Mouse (Mus musculus): Measurements from ENCODE around the gene Trp53tg5. TPM values are rescaled to one million over a fixed set of nuclear protein-coding genes. Genes with fewer than 3 reads are reported as not detected.

Gene Trp53tg5
- polyA plus RNA-seq, 1 experiment: not detected

DNA sequence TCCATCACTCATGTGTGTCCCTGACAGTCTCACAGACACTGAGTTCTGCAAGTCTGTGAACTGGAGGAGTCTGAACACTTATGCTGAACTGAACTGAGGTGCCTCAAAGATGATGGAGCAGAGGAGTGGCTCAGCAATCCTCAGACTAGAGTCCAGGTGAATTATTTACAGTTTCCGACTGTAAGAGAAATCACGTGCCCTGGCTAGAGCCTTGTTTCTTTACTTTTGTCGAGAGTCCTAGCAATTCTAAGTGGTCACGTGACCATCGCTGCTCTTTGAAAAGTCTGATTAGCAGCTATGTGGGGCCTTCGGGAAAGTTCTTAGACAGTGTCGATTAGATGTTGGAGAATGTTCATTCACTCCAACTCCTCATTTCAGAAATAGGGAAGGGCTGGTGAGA is 15.6 kb downstream of the Trp53tg5 start:
- WGBS: 49% methylated on average over 7 of the region's 7 CpGs
- Histone ChIP-seq H3K27me3 (ENCODE audit: control insufficient read depth, insufficient read depth, low read length) (no peaks in the 10 kb centered on the region), H3K4me3 (ENCODE audit: extremely low read depth, insufficient read depth, insufficient read length) (no peak overlapping the region), H3K27ac (ENCODE audit: insufficient read depth, low read length) (no peak overlapping the region), H3K36me3 (ENCODE audit: control insufficient read depth, insufficient read depth, low read length) (no peaks in the 10 kb centered on the region; the same call in 1 of the 2 replicates), H3K4me1 (ENCODE audit: control insufficient read depth, insufficient read depth, insufficient read length) (peaks cover 15% of the 10 kb centered on the region; the same call in 1 of the 2 replicates)
- TF ChIP-seq POLR2A (IDR thresholded peaks at IDR 0.05; ENCODE audit: low read depth, low read length) (no peak), CTCF (IDR thresholded peaks at IDR 0.05; ENCODE audit: extremely low read depth, insufficient read depth, insufficient read length, insufficient replicate concordance) (no peak)
- no peak for DNase-seq (ENCODE audit: low read depth in 1 of 2, low spot score in 2 of 2)

DNA sequence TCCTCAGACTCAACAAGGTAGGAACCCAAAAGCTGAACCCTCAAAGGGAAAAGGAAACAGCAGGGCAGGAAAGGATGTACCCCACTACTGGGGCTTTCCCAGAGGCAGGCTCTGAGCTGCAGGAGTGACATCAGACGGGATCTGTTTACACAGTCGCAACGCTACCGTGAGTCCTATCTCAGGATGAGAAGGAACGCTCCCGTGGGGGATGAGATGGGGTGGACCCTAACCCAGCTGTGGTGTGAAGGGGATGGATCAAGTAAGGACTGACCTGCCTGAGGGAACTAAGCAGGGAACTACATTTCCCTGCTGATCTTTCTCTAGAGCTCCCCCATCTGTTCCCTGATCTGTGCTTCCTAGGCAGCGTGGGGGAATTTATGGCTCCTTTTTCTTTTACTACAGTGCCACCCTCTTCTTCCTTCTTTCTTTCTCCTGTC is 16.6 kb downstream of the Trp53tg5 start, which contains the start of gene Sys1:
Gene Sys1 (plus strand): TSS at position 101 of the 437 bp plus-strand sequence.
- peak within 1 kb of the TSS; percentile 45; the same call in 1 of the 2 replicates for H3K4me3 ChIP-seq (ENCODE audit: extremely low read depth, insufficient read depth, insufficient read length)

DNA sequence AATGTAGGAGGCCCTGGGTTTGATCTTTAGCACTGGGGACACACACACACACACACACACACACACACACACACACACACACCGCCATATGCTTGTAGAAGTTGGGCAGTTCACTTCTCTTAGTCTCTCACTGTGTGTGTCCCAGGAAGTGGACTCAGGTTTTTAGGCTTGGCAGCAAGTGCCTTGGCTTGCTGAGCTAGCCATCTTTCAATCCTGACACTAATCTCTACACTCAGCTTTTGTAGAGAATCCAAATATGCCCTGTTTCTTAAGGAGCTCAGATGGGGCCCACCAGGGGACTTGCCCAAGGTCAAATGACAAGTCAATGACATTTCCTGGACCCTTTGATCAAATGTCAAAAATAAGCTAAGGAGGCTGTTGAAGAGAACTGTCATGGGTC is 17.1 kb downstream of the Trp53tg5 start:
- no peak overlapping the region for H3K4me3 ChIP-seq (ENCODE audit: extremely low read depth, insufficient read depth, insufficient read length)
- DNase-seq (ENCODE audit: low read depth in 1 of 2, low spot score in 2 of 2): no peak

More for the DNA sequence above, 16.6 kb downstream of the Trp53tg5 start, which contains the start of gene Sys1:
- Histone ChIP-seq H3K27ac (ENCODE audit: insufficient read depth, low read length) (no peak within 1 kb of the TSS), H3K27me3 (ENCODE audit: control insufficient read depth, insufficient read depth, low read length) (no peaks in the 10 kb centered on the region), H3K4me1 (ENCODE audit: control insufficient read depth, insufficient read depth, insufficient read length) (peaks cover 13% of the 10 kb centered on the region; the same call in 1 of the 2 replicates), H3K36me3 (ENCODE audit: control insufficient read depth, insufficient read depth, low read length) (no peaks in the 10 kb centered on the region)
- DNase-seq (ENCODE audit: low read depth in 1 of 2, low spot score in 2 of 2): peak in 1 of 2 experiments; percentile 24
- TF ChIP-seq CTCF (IDR thresholded peaks at IDR 0.05; ENCODE audit: extremely low read depth, insufficient read depth, insufficient read length, insufficient replicate concordance) (no peak), POLR2A (IDR thresholded peaks at IDR 0.05; ENCODE audit: low read depth, low read length) (no peak)
- WGBS: 23% methylated on average over 7 of the region's 7 CpGs

DNA sequence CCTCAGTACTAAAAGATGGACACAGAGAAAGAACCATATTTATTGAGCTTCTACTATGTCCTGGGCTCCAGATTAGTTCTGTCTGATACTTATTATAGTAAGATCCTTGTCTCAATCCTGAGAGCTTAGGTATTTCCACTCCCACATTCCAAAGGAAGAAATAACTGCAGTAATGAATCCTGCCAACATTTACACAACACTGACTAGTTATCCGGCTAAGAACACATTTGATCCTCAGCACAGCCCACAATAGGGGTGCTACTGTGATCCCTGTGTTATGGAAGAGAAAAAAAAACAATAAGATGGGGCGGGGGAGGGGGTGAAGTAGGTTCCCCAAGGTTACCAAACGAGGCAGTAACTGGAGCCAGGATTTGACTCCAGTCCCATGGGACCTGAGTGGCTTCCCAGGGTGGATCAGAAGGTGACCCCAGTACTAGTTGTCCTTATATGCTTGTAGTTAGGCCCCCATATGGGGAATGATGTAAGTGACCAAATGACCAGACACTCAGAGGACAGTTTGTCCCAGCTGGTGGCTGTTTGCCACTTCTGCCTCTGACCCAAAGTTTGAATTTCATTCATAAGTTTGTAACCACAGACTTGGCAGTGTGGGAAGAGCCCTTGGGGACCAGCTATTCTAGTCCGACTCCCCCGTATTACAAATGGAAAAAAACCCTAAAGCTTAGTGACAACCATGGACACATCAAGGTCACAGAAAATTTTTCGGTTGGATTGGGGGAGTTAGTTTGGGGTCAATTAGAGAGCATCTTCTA is 17.9 kb downstream of the Trp53tg5 start:
- no peak for DNase-seq (ENCODE audit: low read depth in 1 of 2, low spot score in 2 of 2)
- Histone ChIP-seq H3K4me1 (ENCODE audit: control insufficient read depth, insufficient read depth, insufficient read length) (peaks cover 10% of the 10 kb centered on the region; the same call in 1 of the 2 replicates), H3K27me3 (ENCODE audit: control insufficient read depth, insufficient read depth, low read length) (no peaks in the 10 kb centered on the region), H3K4me3 (ENCODE audit: extremely low read depth, insufficient read depth, insufficient read length) (no peak overlapping the region), H3K36me3 (ENCODE audit: control insufficient read depth, insufficient read depth, low read length) (no peaks in the 10 kb centered on the region), H3K27ac (ENCODE audit: insufficient read depth, low read length) (no peak overlapping the region)
- TF ChIP-seq POLR2A (IDR thresholded peaks at IDR 0.05; ENCODE audit: low read depth, low read length): no peak
- 72% methylated on average over 6 of the region's 6 CpGs for WGBS

More for the DNA sequence above, 17.1 kb downstream of the Trp53tg5 start:
- Histone ChIP-seq H3K27me3 (ENCODE audit: control insufficient read depth, insufficient read depth, low read length) (no peaks in the 10 kb centered on the region), H3K36me3 (ENCODE audit: control insufficient read depth, insufficient read depth, low read length) (no peaks in the 10 kb centered on the region), H3K4me1 (ENCODE audit: control insufficient read depth, insufficient read depth, insufficient read length) (peaks cover 10% of the 10 kb centered on the region; the same call in 1 of the 2 replicates), H3K27ac (ENCODE audit: insufficient read depth, low read length) (no peak overlapping the region)
- 77% methylated on average over 1 of the region's 1 CpGs for whole genome bisulfite sequencing
- no peak for TF ChIP-seq POLR2A (IDR thresholded peaks at IDR 0.05; ENCODE audit: low read depth, low read length)
- no peak for TF ChIP-seq CTCF (IDR thresholded peaks at IDR 0.05; ENCODE audit: extremely low read depth, insufficient read depth, insufficient read length, insufficient replicate concordance)

DNA sequence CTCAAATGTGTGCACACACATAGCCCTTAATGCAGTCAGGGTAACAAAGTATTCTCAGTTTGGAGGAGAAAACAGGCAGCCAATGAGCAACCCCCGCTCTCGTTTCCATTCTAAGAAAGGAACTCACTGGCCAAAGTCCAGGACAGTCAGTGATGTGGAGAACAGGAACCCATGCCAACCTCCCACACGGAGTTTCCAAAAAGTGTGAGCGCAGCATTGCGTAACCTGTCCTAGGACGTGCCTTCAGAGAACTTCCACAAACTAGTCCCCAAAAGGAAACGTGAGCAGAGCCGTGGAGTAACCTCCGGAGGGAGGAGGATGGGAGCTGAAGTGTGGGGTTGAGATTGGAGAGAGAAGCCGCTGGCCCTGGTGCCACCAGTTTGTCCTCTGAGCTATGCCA is 18.7 kb downstream of the Trp53tg5 start:
- no peaks in the 10 kb centered on the region for H3K27me3 ChIP-seq (ENCODE audit: control insufficient read depth, insufficient read depth, low read length)
- no peaks in the 10 kb centered on the region for H3K36me3 ChIP-seq (ENCODE audit: control insufficient read depth, insufficient read depth, low read length)
- DNase-seq (ENCODE audit: low read depth in 1 of 2, low spot score in 2 of 2): no peak
- H3K27ac ChIP-seq (ENCODE audit: insufficient read depth, low read length): 0 out of 2 replicates have a peak overlapping the region, but pooled peaks have one; percentile 23
- 72% methylated on average over 10 of the region's 10 CpGs for WGBS
- no peak for TF ChIP-seq POLR2A (IDR thresholded peaks at IDR 0.05; ENCODE audit: low read depth, low read length)
- TF ChIP-seq CTCF (IDR thresholded peaks at IDR 0.05; ENCODE audit: extremely low read depth, insufficient read depth, insufficient read length, insufficient replicate concordance): no peak
- peaks cover 10% of the 10 kb centered on the region; the same call in 1 of the 2 replicates for H3K4me1 ChIP-seq (ENCODE audit: control insufficient read depth, insufficient read depth, insufficient read length)
- no peak overlapping the region for H3K4me3 ChIP-seq (ENCODE audit: extremely low read depth, insufficient read depth, insufficient read length)

DNA sequence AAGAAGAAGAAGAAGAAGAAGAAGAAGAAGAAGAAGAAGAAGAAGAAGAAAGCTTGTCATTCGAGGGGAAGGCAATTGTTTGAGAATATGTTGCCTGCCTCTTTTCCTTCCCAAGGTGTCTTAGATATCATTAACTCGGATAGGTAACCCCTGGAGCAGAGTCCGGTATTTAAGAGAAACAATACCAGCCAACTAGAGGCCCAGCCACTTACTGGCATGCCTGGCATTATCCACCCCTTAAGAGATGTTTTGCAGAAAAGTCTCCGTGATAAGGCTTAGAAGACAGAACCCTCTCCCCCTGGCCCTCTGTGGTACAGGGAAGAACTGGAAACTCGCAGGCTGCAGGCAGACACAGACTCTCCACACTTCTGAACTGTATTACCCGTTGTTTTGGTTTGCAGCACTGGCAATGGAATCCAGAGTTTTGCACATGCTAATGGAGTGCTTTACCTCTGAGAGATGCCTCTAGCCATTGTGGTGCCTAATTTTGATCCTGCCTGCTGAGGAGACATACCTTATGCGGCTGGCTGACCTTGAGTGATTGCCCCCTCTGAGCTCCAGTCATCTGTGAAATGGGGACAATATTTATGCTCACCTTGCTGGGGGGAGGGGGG is 19.5 kb downstream of the Trp53tg5 start:
- no peak for DNase-seq (ENCODE audit: low read depth in 1 of 2, low spot score in 2 of 2)
- H3K27me3 ChIP-seq (ENCODE audit: control insufficient read depth, insufficient read depth, low read length): no peaks in the 10 kb centered on the region
- TF ChIP-seq CTCF (IDR thresholded peaks at IDR 0.05; ENCODE audit: extremely low read depth, insufficient read depth, insufficient read length, insufficient replicate concordance) (no peak), POLR2A (IDR thresholded peaks at IDR 0.05; ENCODE audit: low read depth, low read length) (no peak)
- H3K4me3 ChIP-seq (ENCODE audit: extremely low read depth, insufficient read depth, insufficient read length): no peak overlapping the region
- WGBS: 81% methylated on average over 7 of the region's 7 CpGs
- peaks cover 10% of the 10 kb centered on the region; the same call in 1 of the 2 replicates for H3K4me1 ChIP-seq (ENCODE audit: control insufficient read depth, insufficient read depth, insufficient read length)
- H3K27ac ChIP-seq (ENCODE audit: insufficient read depth, low read length): no peak overlapping the region
- no peaks in the 10 kb centered on the region for H3K36me3 ChIP-seq (ENCODE audit: control insufficient read depth, insufficient read depth, low read length)

All from spleen, adult 2 months (tissue).